Mouse (Mus musculus) bone marrow, adult 2 months (tissue): ENCODE results near the gene Slc51b. TPM values are rescaled to one million over a fixed set of nuclear protein-coding genes. Genes with fewer than 3 reads are reported as not detected.

ENCODE experiments used
- H3K27ac ChIP-seq: fragments of 200-500 bp; 2 replicates; pipeline ENCODE4 v1.5.1; 2012; ENCODE audit warnings: low read depth, mild to moderate bottlenecking, control low read depth, inconsistent platforms, low read length; ENCODE audit not compliant: control insufficient read depth, poor library complexity, insufficient read depth
- H3K4me1 ChIP-seq: fragments of 200-500 bp; 2 replicates; pipeline ENCODE4 v1.6.1; 2011; ENCODE audit warnings: low read length; ENCODE audit not compliant: control insufficient read depth, insufficient read depth
- H3K4me3 ChIP-seq: fragments of 200-500 bp; replicated peaks from 2 replicates; pipeline ENCODE3; 2011; ENCODE audit warnings: mild to moderate bottlenecking, low read depth, low read length, control low read depth; ENCODE audit not compliant: control insufficient read depth
- CTCF ChIP-seq: fragments of 200-500 bp; IDR thresholded peaks from 2 replicates; pipeline ENCODE4 v1.5.1; 2011; ENCODE audit warnings: low read length, control low read depth; ENCODE audit not compliant: control insufficient read depth, insufficient read depth
- POLR2A ChIP-seq: fragments of 200-500 bp; IDR thresholded peaks from 2 replicates; pipeline ENCODE4 v1.6.1; 2011; ENCODE audit warnings: low read depth, mild to moderate bottlenecking, control low read depth, low read length, borderline replicate concordance; ENCODE audit not compliant: control insufficient read depth
- WGBS: fragments of 180-500 bp; shearing (Covaris S2); methylation state at CpG from one replicate; pipeline ENCODE4 v1.1.7; 2018; 5-methylcytosine and 5-hydroxymethylcytosine counted together
- polyA plus RNA-seq: library from polyadenylated mRNA; stranded (reverse); fragments of >200 nt; gene quantifications from 2 replicates; pipeline ENCODE4 v1.2.4, GENCODE M21; 2011; ENCODE audit warnings: low replicate concordance; ENCODE audit not compliant: missing spikeins, insufficient read depth, insufficient read length

The Slc51b gene
- polyA plus RNA-seq, 1 experiment: not detected

- 83% methylated on average over 5 of the region's 5 CpGs for WGBS
Measured at GRCm38 (mm10) chr9:65374468-65375162, 48.1 kb downstream of the Slc51b start.

GRCm38 (mm10) chr9:65372449-65372848 is 50.3 kb downstream of the Slc51b start:
- no peak overlapping the region for H3K4me3 ChIP-seq
- H3K27ac ChIP-seq: no peak overlapping the region
- no peaks in the 10 kb centered on the region for H3K4me1 ChIP-seq
- WGBS: 53% methylated on average over 4 of the region's 4 CpGs
- TF ChIP-seq POLR2A (no peak), CTCF (no peak)

More at GRCm38 (mm10) chr9:65374468-65375162, 48.1 kb downstream of the Slc51b start:
- no peak for TF ChIP-seq CTCF
- no peak for TF ChIP-seq POLR2A
- Histone ChIP-seq H3K27ac (no peak overlapping the region), H3K4me3 (no peak overlapping the region), H3K4me1 (no peaks in the 10 kb centered on the region)

- TF ChIP-seq CTCF: no peak
- TF ChIP-seq POLR2A: no peak
- 88% methylated on average over 24 of the region's 24 CpGs for WGBS
- no peak overlapping the region for H3K4me3 ChIP-seq
- no peaks in the 10 kb centered on the region for H3K4me1 ChIP-seq
- H3K27ac ChIP-seq: no peak overlapping the region
Measured at GRCm38 (mm10) chr9:65371756-65372155, 51.0 kb downstream of the Slc51b start.

GRCm38 (mm10) chr9:65365721-65366120 is 57.0 kb downstream of the Slc51b start:
- no peaks in the 10 kb centered on the region for H3K4me1 ChIP-seq
- H3K27ac ChIP-seq: no peak overlapping the region
- 85% methylated on average over 7 of the region's 7 CpGs for WGBS
- H3K4me3 ChIP-seq: no peak overlapping the region
- TF ChIP-seq POLR2A (no peak), CTCF (no peak)

GRCm38 (mm10) chr9:65363684-65364083 is 59.1 kb downstream of the Slc51b start:
- Histone ChIP-seq H3K4me1 (no peaks in the 10 kb centered on the region; the same call in 1 of the 2 replicates), H3K4me3 (no peak overlapping the region), H3K27ac (no peak overlapping the region)
- 89% methylated on average over 9 of the region's 9 CpGs for WGBS
- no peak for TF ChIP-seq CTCF
- no peak for TF ChIP-seq POLR2A

Other genes starting within 250 kb of the Slc51b start
- gene Parp16, start 227.6 kb downstream of the Slc51b start, polyA plus RNA-seq: 4.3 and 7.0 TPM in 2 replicates
- gene Cilp, start 157.8 kb downstream of the Slc51b start, polyA plus RNA-seq: 0.40 TPM in 1 of 2 replicates, not detected in the other
- 7.3 and 19.9 TPM in 2 replicates for gene Clpx, start 128.7 kb downstream of the Slc51b start, polyA plus RNA-seq
- 7.3 and 16.3 TPM in 2 replicates for gene Pdcd7, start 76.9 kb downstream of the Slc51b start, polyA plus RNA-seq
- 1.1 and 1.7 TPM in 2 replicates for gene Ubap1l, start 61.9 kb downstream of the Slc51b start, polyA plus RNA-seq
- not detected in 2 replicates for gene Kbtbd13, start 31.3 kb downstream of the Slc51b start, polyA plus RNA-seq
- 0.40 TPM in 1 of 2 replicates, not detected in the other for gene Rasl12, start 24.4 kb downstream of the Slc51b start, polyA plus RNA-seq
- gene Mtfmt, start 12.8 kb upstream of the Slc51b start, polyA plus RNA-seq: 7.7 and 18.7 TPM in 2 replicates
- 7.8 and 16.5 TPM in 2 replicates for gene Spg21, start 38.0 kb upstream of the Slc51b start, polyA plus RNA-seq
- gene Ankdd1a, start 97.2 kb upstream of the Slc51b start, polyA plus RNA-seq: 1.2 TPM in 1 of 2 replicates, not detected in the other
- 25.7 and 55.0 TPM in 2 replicates for gene Plekho2, start 157.1 kb upstream of the Slc51b start, polyA plus RNA-seq
- 16.5 and 29.8 TPM in 2 replicates for gene Pif1, start 164.2 kb upstream of the Slc51b start, polyA plus RNA-seq
- 32.3 and 68.4 TPM in 2 replicates for gene Rbpms2, start 206.7 kb upstream of the Slc51b start, polyA plus RNA-seq
- gene Oaz2, start 245.0 kb upstream of the Slc51b start, polyA plus RNA-seq: 22.1 and 34.0 TPM in 2 replicates